Mouse (Mus musculus): ENCODE results near the gene Ccdc30.
A peak's percentile ranks its signal among the peaks of the same experiment; 100 is the strongest.
"Not testable (repeated sequence)": the region's sequence is repeated elsewhere in the genome, so short reads cannot be mapped to it uniquely, and the experiment has no call there.

Ccdc30 gene

DNA sequence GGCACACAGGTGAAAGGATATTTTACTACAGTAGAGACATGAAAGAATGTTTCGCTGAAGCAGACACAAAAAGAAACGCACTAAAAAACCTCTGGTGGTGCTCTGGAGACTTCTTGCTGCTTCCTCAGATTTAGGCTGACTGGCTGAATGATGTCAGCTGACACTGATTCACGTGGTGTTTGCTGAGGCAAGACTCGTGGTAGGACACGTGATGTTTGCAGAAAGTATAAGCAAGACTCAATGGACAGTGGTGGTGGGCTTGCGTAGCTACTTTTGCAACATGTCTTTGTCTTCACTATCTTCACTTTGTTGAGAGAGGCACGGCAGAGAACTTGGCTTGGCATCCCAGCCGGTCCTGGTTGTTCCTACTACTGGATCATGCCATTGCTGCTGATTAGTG is 112.0 kb downstream of the Ccdc30 start:
- no peak for DNase-seq (ENCODE audit: low spot score)

DNA sequence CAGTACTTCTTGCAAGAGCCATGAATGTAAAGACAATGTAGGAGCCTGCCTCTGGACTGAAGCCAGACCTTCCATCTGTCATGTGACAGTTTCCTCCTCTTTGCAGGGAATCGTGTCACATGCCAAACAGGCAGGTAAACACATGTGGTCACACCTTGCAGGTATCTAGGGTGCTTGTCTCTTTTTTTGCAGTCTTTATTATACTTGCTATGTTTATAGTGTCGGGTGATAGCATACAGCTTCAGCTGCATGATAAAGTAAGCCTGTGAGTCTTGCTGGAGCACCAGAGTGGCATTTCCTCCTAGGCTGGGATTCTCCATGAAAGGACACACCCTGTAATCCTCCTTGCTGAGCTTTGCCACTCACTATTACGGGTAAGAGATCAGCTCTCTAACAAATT is 113.5 kb downstream of the Ccdc30 start:
- no peak for DNase-seq (ENCODE audit: low spot score)

DNA sequence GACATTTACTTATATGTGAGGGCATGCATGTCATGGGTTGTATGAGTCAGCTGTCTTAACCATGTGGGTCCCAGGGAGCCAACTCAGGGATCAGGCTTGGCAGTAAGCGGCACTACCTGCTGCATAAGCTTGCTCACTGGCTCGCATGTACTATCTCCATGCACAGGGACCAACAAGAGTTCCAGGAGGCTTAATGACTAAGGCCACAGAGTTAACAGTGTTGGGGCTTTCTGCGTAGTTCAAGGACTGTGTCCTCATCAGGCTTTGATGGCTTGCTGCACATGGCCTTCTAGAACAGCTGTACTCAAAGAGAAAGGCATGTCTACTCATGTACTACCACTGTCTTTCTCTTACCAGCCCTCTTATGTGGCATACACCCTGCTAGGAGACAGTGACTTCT is 114.6 kb downstream of the Ccdc30 start:
- DNase-seq (ENCODE audit: low spot score): no peak

DNA sequence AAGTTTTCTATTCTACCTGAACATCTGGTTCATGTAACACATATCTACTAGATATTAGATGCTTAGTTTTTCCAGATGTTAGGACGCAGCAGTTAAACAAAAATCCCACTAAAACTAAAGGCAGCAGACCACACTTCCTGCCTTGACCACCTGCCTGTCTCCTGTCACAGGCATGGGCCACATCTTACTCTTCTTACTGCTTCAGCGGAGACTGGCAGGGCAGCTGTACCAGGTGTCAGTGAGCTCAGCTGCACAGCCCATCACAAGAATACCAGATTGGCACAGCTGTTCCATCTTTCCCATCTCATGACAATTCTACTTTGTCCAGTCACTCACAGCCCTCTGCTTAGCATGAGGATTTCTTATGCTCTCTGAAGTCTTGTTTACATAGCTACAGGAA is 118.0 kb downstream of the Ccdc30 start:
- no peak for DNase-seq (ENCODE audit: low spot score)

DNA sequence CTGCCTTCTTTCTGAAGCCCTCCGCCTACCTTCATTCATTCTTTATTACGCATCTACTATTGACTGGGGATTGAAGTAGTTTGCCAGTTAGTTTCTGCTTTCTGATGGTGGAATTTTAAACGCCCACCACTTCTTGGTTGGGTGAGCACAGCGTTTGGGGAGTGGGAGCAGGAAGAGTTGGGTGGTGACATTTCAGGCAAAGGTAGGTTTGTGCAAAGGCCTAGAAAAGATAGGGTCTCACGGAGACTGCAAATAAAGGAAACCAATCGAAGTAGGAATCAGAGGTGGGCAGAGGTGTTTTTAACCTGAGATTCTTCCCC is 120.2 kb downstream of the Ccdc30 start:
- DNase-seq (ENCODE audit: low spot score): no peak

DNA sequence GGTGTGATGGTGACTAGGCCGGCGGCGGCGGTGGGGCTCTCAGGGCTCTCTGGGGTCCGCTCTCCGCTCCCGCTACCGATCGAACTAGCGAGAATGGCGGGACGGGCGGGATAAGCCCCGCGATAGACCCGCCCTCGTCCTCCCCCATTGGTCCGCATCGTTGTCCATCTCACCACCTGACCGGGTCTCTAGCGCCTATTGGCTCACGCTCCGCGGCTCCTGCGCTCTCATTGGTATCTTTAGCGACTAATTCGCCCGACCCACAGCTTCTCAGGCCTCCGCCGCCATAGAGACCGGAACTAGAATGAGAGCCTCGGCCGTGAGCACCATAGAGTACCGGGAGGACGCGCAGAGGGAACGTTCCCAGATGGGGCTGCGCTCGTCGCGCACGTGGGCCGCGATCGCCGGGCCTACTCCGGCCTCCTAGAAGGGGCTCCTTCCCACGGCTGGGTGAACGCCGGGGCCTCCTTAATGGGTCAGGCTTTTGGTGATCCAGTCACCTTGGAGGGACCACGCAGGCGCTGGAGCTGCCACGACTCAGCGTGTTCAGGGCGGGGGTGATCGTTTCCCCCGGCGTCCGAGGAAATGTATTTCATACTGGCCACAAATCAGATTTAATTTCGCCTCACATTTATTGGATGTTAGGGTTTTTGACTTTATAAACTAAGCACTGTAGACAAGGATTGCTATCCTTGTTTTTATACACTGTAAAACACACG is 120.7 kb downstream of the Ccdc30 start, which contains the start of gene Ybx1:
Gene Ybx1, minus strand, starts transcription at position 190 of the 719 bp plus-strand sequence.
- DNase-seq (ENCODE audit: low spot score): peak; percentile 100

DNA sequence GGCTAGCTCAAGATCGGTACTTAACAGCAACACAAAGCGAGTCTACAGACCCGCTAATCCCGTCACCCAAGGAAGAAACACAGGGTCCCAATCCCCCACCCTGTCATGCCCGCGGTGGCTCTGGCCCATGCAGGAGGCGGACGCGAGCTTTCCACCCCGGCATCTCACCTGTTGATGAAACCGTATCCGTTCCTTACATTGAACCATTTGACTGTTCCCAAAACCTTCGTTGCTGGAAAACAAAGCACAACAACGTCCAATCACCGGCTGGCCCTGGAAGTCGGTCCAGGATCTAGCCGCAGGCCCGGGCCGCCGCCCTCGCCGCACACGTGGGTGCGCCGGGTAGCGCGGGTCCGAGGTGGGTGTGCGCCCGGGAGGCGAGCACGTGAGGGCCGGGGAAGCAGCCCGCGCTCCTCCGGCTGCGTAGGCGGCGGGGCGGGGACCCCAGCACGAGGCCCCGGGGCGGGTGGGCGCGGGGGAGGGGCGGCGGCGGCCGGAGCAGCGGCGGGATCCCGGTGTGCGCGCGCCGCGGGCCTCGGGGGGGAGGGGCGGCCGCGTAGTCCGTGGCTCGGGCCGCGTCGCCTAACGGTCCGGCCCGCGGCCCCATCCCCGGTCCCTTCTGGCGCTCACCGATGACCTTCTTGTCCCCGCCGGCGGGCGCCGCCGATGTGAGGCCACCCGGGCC is 121.6 kb downstream of the Ccdc30 start:
- peak; percentile 6 for DNase-seq (ENCODE audit: low spot score)

DNA sequence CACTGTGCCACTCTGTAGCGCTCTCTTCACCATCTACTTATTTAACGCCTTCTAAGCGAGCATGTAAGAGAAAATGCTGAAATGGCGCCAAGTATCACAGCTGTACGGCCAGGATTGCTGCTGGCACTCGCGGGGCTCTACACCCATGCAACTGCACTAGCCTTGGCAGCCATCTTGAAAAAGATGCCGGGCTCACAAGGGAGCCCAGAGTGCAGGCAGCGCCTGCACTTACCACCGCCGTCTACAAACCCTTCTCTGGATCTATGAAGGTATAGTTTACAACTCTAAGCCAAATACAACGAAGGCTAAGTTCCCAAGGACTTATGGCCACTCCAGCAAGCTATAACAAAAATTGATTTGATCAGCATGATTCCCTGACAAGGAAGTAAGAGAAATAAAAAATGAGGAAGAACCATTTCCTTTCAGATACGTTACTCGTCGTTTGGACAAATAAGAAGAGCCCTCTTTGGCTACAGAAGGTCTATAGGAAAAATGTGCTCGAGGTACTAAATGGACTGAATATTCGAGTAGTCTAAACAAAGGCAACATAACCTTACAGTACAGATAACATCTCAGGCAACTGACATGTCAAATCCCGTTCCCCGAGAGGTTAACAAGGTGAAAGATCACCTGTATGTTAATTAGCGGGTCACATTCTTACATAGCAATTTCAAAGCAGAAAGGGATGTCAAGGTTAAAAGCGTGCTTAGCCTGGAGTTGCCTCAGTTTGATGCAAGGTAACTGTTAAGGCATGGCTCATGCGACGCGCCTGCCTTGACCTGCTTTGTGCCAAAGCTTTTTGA is 122.3 kb downstream of the Ccdc30 start:
- peak; percentile 8 for DNase-seq (ENCODE audit: low spot score)

DNA sequence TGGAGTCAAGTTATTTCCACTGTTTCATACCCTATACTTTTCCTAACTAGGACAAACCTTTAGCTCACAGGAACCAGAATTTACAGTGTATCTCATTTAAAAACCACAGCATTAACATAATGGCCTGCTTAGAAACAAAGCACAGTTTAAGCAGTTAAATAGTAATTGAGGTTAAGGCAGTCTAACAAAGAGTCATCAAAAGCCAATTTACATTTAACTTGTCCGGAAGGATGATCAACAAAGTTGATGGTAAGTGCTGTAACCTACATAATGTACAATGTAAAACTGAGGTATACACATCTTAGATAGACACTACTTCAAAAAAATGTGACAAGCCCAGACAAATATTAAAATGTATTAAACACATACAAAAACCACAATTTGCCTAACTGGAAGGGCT is 123.4 kb downstream of the Ccdc30 start:
- no peak for DNase-seq (ENCODE audit: low spot score)

DNA sequence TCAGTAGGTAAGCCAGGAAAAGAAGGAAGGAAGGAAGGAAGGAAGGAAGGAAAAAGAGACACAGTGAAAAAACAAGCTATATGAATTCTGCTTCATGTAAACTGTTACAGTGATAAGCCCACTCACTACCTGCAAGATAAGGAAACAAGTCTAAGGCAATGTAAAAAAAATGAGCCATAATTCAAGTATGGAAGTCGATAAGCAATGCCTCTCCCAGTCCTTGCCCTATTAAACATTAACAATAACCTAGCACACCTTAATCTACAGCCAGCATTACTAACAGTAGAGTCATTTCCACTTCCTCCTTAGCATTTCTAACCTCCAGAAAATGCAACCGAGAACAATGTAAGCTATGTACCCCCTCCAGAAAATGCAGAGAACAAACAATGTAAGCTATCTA is 130.0 kb downstream of the Ccdc30 start:
- DNase-seq (ENCODE audit: low spot score): no peak

DNA sequence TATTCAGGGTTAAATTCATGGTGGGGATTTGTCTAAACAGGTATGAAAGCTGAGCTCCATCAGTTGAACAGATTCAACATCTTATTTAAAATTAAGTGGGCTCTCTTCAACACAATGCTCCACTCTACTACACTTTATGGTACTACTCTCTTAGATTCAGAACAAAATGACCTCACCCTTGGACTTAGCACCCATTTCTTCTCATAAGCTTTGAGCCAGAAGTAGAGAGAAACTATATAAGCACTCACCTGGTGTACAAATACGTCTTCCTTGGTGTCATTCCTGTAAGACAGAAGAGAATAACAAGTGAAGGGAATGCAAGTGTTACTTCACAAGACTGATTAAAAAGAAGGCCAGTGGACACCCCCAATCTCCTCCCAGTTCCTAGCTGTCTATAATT is 130.5 kb downstream of the Ccdc30 start:
- DNase-seq (ENCODE audit: low spot score): no peak

DNA sequence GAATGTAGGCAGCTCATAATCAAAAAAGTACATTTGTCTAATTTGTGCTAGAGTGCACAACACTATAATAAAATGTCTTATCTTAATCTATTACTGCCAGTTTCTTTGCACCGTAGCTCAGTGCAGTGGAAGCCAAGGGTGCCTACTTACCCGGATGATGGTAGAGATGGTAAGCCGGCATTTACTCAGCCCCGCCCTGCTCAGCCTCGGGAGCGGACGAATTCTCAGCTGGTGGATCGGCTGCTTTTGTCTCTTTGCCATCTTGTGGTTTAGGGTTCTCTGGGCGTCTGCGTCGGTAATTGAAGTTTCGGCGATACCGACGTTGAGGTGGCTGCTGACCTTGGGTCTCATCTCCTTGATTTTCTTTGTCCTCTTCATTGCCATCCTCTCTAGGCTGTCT is 136.5 kb downstream of the Ccdc30 start:
- DNase-seq (ENCODE audit: low spot score): not testable (repeated sequence)

DNA sequence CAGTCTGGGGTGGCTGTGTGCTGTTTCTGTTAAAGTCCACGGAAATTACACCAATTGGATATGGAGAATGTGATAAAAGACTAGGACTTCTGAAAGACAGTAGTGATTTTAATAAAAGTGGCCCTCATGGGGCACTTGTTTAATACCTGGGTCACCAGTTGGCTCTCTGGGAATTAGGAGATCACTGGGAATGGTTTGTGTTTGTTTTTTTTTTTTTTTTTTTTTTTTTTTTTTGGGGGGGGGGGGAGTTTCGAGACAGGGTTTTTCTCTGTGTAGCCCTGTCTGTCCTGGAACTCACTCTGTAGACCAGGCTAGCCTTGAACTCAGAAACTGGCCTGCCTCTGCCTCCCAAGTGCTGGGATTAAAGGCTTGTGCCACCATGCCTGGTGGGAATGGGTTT is 139.6 kb downstream of the Ccdc30 start:
- DNase-seq (ENCODE audit: low spot score): no peak

DNA sequence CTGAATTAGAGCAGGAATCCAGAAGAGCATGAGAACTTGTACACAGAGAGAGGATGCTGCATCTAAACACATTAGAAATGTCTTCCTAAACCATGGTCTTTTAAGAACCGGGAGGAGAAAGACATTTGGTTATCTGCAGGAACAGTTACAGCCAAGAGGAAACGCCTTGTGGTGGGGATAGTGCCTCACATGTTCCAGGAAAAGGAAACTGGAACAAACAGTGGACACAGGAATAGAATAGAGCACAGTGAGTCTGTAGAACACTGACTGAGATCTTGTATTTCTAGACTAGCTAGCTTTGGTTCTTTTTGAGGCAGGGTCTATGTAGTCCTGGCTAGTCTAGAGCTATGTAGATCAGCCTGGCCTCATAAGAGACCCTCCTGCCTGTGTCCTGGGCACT is 140.1 kb downstream of the Ccdc30 start:
- DNase-seq (ENCODE audit: low spot score): no peak

DNA sequence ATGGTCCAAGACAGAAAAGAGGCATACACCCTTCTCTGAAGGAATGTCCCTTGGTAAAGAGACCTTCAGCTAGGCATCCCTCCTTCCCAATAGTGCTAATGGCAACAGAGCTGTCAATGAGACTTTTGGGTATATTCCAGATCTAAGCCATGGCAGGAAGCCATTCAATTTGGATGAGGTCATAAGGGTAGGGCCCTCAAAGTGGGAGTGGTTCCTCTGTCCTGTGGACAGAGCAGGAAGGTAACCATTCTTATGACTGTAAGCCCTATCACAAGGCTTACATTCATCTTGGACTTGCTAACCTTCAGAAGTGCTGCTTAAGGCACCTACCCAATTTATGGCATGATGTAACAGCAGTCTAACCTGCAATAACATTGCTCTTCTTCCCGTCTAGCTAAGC is 140.7 kb downstream of the Ccdc30 start:
- no peak for DNase-seq (ENCODE audit: low spot score)

Data from ovary, postnatal 10 days (tissue).